Mouse (Mus musculus): ENCODE results near the gene Aar2.

GRCm38 (mm10) chr2:156602581-156602980 is 55.2 kb downstream of the Aar2 start:
- TF ChIP-seq CTCF (IDR thresholded peaks at IDR 0.05; ENCODE audit: low read depth, low read length) (no peak), POLR2A (IDR thresholded peaks at IDR 0.05; ENCODE audit: insufficient read depth, low read length) (no peak)
